Mouse (Mus musculus): ENCODE results near the gene Aga.
"Not testable (repeated sequence)": the region's sequence is repeated elsewhere in the genome, so short reads cannot be mapped to it uniquely, and the experiment has no call there.

Gene Aga

GRCm38 (mm10) chr8:53511551-53512127 lies at the start of gene Aga:
TSS of gene Aga (plus strand) at chr8:53511727.
- ChIA-PET CTCF (interaction anchor here in 1 of 4 experiments (0.6 kb wide), 1 partner anchor 315 kb away, joined by 6 read pairs; no protein-coding TSS in a partner anchor), POLR2A (interaction anchor here in 3 of 4 experiments (0.6 to 1.3 kb wide), 6 partner anchors 8 to 1737 kb away, joined by 3 to 4 read pairs (median 3); no protein-coding TSS in a partner anchor)

DNA sequence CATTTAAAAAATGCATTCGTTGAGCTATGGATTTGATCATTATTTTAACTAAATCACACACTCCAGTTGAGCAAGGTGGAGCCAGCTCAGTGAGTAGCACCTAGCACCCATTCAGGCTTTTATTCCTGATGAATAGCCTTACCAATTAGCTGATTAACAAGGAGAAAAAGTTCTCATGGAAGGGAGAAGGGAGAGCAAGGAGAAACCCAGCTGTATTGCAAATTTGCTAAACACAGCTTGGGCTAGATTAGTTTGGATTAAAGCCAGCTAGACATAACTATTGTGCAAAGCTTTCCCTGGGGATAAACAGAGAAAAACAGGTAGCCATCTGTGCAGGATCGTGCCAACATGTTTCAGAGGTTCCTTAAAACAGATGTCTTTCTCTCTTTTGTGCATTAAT lies 22.5 kb upstream of the Aga start:
- POLR2A ChIA-PET = no interaction called here

DNA sequence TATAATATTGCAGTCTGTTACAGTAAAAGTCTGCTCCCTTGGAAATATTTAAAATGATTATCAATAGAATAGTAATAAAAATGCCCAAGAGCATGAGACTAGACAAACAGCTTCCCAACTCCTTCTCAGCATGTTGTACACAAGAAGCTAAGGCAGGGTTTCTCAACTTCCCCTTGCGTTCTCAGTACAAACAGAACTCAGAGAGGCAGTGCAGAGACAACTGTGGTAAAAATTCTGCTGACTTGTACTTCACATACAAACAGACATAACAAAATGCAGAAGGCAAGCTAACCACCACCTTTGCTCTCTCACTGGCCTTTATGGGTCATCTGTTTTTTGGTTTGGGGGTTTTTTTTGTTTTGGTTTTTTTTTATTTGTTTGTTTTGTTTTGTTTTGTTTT lies 15.3 kb upstream of the Aga start:
- ChIA-PET POLR2A (no interaction called here), CTCF (no interaction called here)

More for the DNA sequence above, 22.5 kb upstream of the Aga start:
- CTCF ChIA-PET = no interaction called here

DNA sequence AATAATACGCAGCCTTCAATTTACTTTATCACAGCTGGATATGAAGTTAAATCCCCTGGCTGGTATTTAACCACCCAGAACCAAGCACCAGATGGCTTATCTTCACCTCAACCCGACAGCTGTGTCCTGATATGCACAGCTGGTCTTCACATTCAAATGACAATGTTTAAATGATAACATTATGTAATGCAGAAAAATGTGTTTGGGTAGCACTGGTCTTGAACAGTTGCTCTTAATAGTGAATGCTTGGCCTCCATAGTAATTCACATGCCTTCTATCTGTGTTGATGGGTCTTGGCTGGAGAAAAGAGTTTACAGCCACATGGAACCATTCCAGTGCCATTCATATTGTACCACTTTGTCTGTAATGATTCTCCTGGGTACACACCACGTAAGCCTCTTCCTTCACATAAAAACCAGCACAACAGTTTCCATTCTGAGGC lies 14.6 kb upstream of the Aga start:
- POLR2A ChIA-PET = no interaction called here
- CTCF ChIA-PET = no interaction called here

- POLR2A ChIA-PET = not testable (repeated sequence)
These were observed 26.5 kb downstream of the Aga start for GRCm38 (mm10) chr8:53538049-53538448.

DNA sequence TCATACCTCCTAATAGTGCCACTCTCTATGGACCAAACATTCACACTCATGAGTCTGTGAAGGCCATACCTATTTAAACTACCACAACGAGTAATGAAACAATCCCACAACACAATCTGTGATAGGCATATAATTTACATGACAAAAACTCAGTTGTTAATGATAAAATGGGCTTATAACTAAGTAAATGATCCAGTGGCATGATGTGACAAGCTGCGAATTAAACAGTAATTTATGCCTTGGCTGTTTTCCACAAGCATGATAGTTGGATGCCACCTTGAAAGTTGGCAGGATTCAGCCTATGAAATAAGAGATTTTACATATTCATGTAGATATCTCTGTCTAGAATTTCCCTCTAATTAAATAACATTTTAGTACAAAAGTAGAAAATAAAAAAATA lies 28.1 kb downstream of the Aga start:
- POLR2A ChIA-PET = no interaction called here
- CTCF ChIA-PET = no interaction called here

More at GRCm38 (mm10) chr8:53538049-53538448, 26.5 kb downstream of the Aga start:
- CTCF ChIA-PET = not testable (repeated sequence)

- ChIA-PET CTCF (no interaction called here), POLR2A (interaction anchor here in 1 of 4 experiments (0.6 kb wide), 1 partner anchor 388 kb away, joined by 3 read pairs; no protein-coding TSS in a partner anchor)
These were observed 51.0 kb downstream of the Aga start for GRCm38 (mm10) chr8:53562441-53563040.

DNA sequence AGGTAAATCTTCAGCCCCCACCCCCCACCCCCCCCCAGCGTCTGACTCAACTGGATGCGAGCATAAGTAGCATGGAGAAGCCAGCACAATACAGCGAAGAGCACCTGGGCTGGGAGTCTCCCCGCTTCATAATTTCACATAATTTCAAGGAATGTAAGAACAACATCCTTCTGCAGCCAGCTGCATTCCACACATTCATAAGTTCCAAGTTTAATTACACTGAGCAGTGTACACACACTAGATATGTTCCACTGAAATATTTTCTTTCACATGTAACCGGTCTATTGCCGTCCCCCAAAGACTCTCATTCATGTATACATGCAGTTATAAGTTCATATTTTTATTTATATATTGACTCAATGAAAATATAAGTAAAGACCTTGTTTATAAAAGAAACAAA lies 54.7 kb downstream of the Aga start:
- CTCF ChIA-PET = no interaction called here
- POLR2A ChIA-PET = no interaction called here

Measured in embryonic stem cell, embryonic (primary cell).